Mouse (Mus musculus) MEL (cell line): ENCODE results near the gene Slc9a3r2. TPM values are rescaled to one million over a fixed set of nuclear protein-coding genes. Genes with fewer than 3 reads are reported as not detected.

Experiments
- DNase-seq: peaks from one replicate; pipeline ENCODE4 v3.0.0; 2011; ENCODE audit warnings: low read depth, low spot score
- H3K27ac ChIP-seq: 2 replicates; pipeline ENCODE4 v1.5.1; 2012; ENCODE audit warnings: low read depth, mild to moderate bottlenecking, control low read depth, low read length, moderate library complexity; ENCODE audit not compliant: control insufficient read depth
- H3K27me3 ChIP-seq, 2 experiments: fragments of 150-350 bp in 1 of 2; sonication (generic) in 1 of 2; 2 replicates each; pipeline ENCODE4 v1.6.1; 2012; ENCODE audit warnings: low read length in 2 of 2, mild to moderate bottlenecking in 2 of 2, improper control_type of control experiment in 1 of 2, moderate library complexity in 1 of 2; ENCODE audit not compliant: insufficient read depth in 2 of 2, control insufficient read depth in 1 of 2
- H3K36me3 ChIP-seq, 2 experiments: 2 replicates each; pipeline ENCODE4 v1.6.1; 2012 to 2014; ENCODE audit warnings: low read length in 2 of 2, improper control_type of control experiment in 1 of 2, inconsistent platforms in 1 of 2, mild to moderate bottlenecking in 1 of 2; ENCODE audit not compliant: insufficient read depth in 2 of 2, control insufficient read depth in 1 of 2
- H3K4me1 ChIP-seq, 2 experiments: fragments of 150-350 bp in 1 of 2; sonication (generic) in 1 of 2; 2 replicates each; pipeline ENCODE4 v1.6.1; 2012; ENCODE audit warnings: low read length in 2 of 2, improper control_type of control experiment in 1 of 2, mild to moderate bottlenecking in 1 of 2; ENCODE audit not compliant: insufficient read depth in 2 of 2, control insufficient read depth in 1 of 2
- H3K4me3 ChIP-seq, 2 experiments: fragments of 150-350 bp in 1 of 2; sonication (generic) in 1 of 2; 2 replicates each; pipeline ENCODE4 v1.5.1; 2012; ENCODE audit warnings: low read depth in 2 of 2, low read length in 2 of 2, mild to moderate bottlenecking in 2 of 2, moderate library complexity in 2 of 2, control low read depth in 1 of 2, improper control_type of control experiment in 1 of 2; ENCODE audit not compliant: control insufficient read depth in 1 of 2, insufficient read depth in 1 of 2
- H3K79me2 ChIP-seq: 2 replicates; pipeline ENCODE4 v1.6.1; 2012; ENCODE audit warnings: mild to moderate bottlenecking, low read length, moderate library complexity; ENCODE audit not compliant: control insufficient read depth, poor library complexity, insufficient read depth
- H3K9ac ChIP-seq: 2 replicates; pipeline ENCODE4 v1.6.1; 2012; ENCODE audit warnings: low read depth, mild to moderate bottlenecking, control low read depth, low read length, moderate library complexity; ENCODE audit not compliant: control insufficient read depth, poor library complexity, severe bottlenecking
- H3K9me3 ChIP-seq: fragments of 150-350 bp; sonication (generic); replicated peaks from 2 replicates; pipeline ENCODE4 v1.6.1; 2012; ENCODE audit warnings: mild to moderate bottlenecking, low read length, improper control_type of control experiment, moderate library complexity; ENCODE audit not compliant: insufficient read depth
- BHLHE40 ChIP-seq: IDR thresholded peaks from 2 replicates; pipeline ENCODE4 v1.6.1; 2012; ENCODE audit warnings: low read depth, mild to moderate bottlenecking, inconsistent platforms, low read length, improper control_type of control experiment, borderline replicate concordance
- CHD1 ChIP-seq: IDR thresholded peaks from 2 replicates; pipeline ENCODE4 v1.6.1; 2012; ENCODE audit warnings: low read depth, mild to moderate bottlenecking, inconsistent platforms, low read length, improper control_type of control experiment
- CHD2 ChIP-seq: IDR thresholded peaks from 2 replicates; pipeline ENCODE4 v1.6.1; 2011; ENCODE audit warnings: low read length, improper control_type of control experiment
- ELF1 ChIP-seq: IDR thresholded peaks from 2 replicates; pipeline ENCODE4 v1.6.1; 2014; ENCODE audit warnings: low read depth, mild to moderate bottlenecking, inconsistent platforms, low read length, improper control_type of control experiment, moderate library complexity
- EP300 ChIP-seq, 2 experiments: IDR thresholded peaks; 2 replicates each; pipeline ENCODE4 v1.6.1; 2011; ENCODE audit warnings: improper control_type of control experiment in 2 of 2, low read length in 2 of 2, low read depth in 1 of 2, mild to moderate bottlenecking in 1 of 2
- ETS1 ChIP-seq: IDR thresholded peaks from 2 replicates; pipeline ENCODE4 v1.6.1; 2012; ENCODE audit warnings: low read depth, mild to moderate bottlenecking, inconsistent platforms, low read length, improper control_type of control experiment, moderate library complexity
- GABPA ChIP-seq: IDR thresholded peaks from 2 replicates; pipeline ENCODE4 v1.6.1; 2012; ENCODE audit warnings: low read depth, mild to moderate bottlenecking, inconsistent platforms, low read length, improper control_type of control experiment, moderate library complexity
- MAZ ChIP-seq: IDR thresholded peaks from 2 replicates; pipeline ENCODE4 v1.6.1; 2012; ENCODE audit warnings: low read depth, mild to moderate bottlenecking, inconsistent platforms, low read length, improper control_type of control experiment
- MEF2A ChIP-seq: IDR thresholded peaks from 2 replicates; pipeline ENCODE4 v1.6.1; 2014; ENCODE audit warnings: low read depth, mild to moderate bottlenecking, inconsistent platforms, low read length, improper control_type of control experiment; ENCODE audit not compliant: poor library complexity, insufficient replicate concordance, severe bottlenecking; ENCODE audit errors: extremely low read depth
- MYC ChIP-seq: IDR thresholded peaks from 2 replicates; pipeline ENCODE4 v1.6.1; 2011; ENCODE audit warnings: low read depth, mild to moderate bottlenecking, low read length, improper control_type of control experiment, moderate library complexity
- NELFE ChIP-seq: IDR thresholded peaks from 2 replicates; pipeline ENCODE4 v1.6.1; 2011; ENCODE audit warnings: low read depth, low read length, improper control_type of control experiment
- NRF1 ChIP-seq: IDR thresholded peaks from 2 replicates; pipeline ENCODE4 v1.6.1; 2014; ENCODE audit warnings: low read depth, mild to moderate bottlenecking, inconsistent platforms, low read length, improper control_type of control experiment, moderate library complexity; ENCODE audit not compliant: poor library complexity, insufficient read depth, severe bottlenecking
- RCOR1 ChIP-seq: IDR thresholded peaks from 2 replicates; pipeline ENCODE4 v1.6.1; 2012; ENCODE audit warnings: low read depth, mild to moderate bottlenecking, inconsistent platforms, low read length, improper control_type of control experiment
- ZMIZ1 ChIP-seq: IDR thresholded peaks from 2 replicates; pipeline ENCODE4 v1.6.1; 2012; ENCODE audit warnings: low read depth, mild to moderate bottlenecking, inconsistent platforms, low read length, improper control_type of control experiment, moderate library complexity
- ZNF384 ChIP-seq: IDR thresholded peaks from 2 replicates; pipeline ENCODE4 v1.6.1; 2012; ENCODE audit warnings: low read depth, mild to moderate bottlenecking, inconsistent platforms, low read length, improper control_type of control experiment
- polyA plus RNA-seq, 2 experiments: library from polyadenylated mRNA; stranded (reverse) in 1 of 2; unstranded in 1 of 2; fragments of >175 nt in 1 of 2; fragments of >200 nt in 1 of 2; gene quantifications; 2 replicates each; pipeline versions ENCODE4 v1.2.1 to v1.2.4; 2012; ENCODE audit warnings: low replicate concordance in 2 of 2, low read depth in 1 of 2; ENCODE audit not compliant: insufficient read length in 2 of 2, insufficient read depth in 1 of 2, missing spikeins in 1 of 2
- total RNA-seq: library from RNA; depleted of rRNA; stranded (reverse); fragments of 300-350 nt; gene quantifications from 2 replicates; pipeline ENCODE4 v1.2.3, GENCODE M21; 2012

Gene Slc9a3r2
- total and polyA plus RNA-seq, 3 experiments: 0.96 to 3.5 TPM; not detected in 1

DNA sequence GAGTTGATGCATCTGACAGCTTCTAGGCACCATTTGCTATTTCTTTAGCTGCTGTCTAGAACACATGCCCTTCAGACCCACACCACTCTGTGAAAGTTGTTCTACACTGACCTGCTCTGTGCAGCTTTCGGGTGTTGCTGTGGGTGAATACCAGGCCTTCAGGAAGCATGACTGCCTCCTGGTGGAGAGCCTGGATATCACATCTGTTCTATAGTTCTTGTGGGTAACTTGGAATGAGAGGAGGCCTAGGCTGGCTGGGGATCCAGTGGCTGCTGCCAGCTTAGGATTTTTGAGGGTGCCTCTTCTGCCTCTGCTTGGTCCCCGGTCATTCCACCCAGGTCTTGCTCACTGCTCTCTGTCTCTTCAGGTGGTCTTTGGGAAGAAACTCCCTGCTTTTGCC lies 26.1 kb upstream of the Slc9a3r2 start (continued):
- no peak for TF ChIP-seq NRF1

DNA sequence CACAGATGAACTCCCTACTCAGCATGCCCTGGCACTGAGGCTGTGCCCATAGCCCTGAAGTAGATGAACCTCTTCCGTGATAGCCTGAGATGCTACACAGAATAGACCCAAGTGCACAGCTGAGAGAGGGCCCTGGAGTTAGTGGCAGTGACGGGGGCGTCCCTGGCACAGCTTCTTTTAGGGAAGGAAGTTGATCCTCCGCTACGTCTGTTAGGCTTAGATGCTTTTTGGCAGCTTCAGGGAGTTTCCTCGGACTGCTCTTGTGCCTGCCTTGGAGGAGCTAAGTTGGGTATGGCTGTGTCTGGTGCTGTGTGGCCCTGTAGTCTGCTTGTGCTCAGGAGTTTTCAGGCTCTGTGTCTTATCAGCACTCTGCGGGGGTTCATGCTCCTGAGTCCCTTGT lies 24.1 kb upstream of the Slc9a3r2 start:
- no peak overlapping the region for H3K27ac ChIP-seq
- DNase-seq: no peak
- H3K27me3 ChIP-seq: no peaks in the 10 kb centered on the region
- no peaks in the 10 kb centered on the region for H3K9me3 ChIP-seq
- no peak overlapping the region for H3K9ac ChIP-seq
- peaks cover 51% of the 10 kb centered on the region for H3K79me2 ChIP-seq
- H3K36me3 ChIP-seq: peaks cover 12 to 14% of the 10 kb centered on the region in 2 experiments; a peak in 3 of 4 replicates
- peaks cover 0 to 20% of the 10 kb centered on the region in 2 experiments; a peak in 3 of 4 replicates for H3K4me1 ChIP-seq
- H3K4me3 ChIP-seq: no peak overlapping the region
- TF ChIP-seq EP300 (IDR thresholded peaks at IDR 0.05; ENCODE audit: low read depth in 1 of 2, low read length in 2 of 2) (no peak), GABPA (no peak), CHD2 (no peak), ZNF384 (no peak), NELFE (no peak), MAZ (no peak), ZMIZ1 (no peak), MEF2A (no peak), BHLHE40 (no peak), MYC (no peak), CHD1 (no peak), RCOR1 (no peak)

DNA sequence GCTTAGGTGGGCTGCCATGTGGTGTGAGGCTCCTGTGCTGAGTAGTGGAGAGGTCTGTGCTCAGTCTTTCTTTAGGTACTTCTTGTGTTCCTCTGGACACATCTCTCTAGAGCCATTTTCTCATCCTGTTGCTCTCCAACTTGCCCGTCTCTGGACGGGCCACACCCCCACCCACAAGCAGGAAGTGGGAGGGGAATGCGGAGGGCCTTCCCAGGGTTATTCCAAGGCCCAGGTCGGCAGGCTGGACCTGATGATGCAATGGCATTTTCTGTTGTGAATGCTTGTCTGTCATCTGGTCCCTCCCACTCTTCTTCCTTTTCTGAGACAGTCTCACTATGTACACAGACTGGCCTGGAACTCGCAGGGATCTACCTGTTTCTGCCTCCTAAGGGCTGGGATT lies 22.0 kb upstream of the Slc9a3r2 start:
- 0 out of 2 replicates have a peak, but pooled peaks have one; percentile 17 for TF ChIP-seq ETS1
- 0 out of 2 replicates have a peak, but pooled peaks have one; percentile 29 for TF ChIP-seq ELF1
- TF ChIP-seq ZNF384: no peak
- Histone ChIP-seq H3K4me1 (peaks cover 0 to 26% of the 10 kb centered on the region in 2 experiments; a peak in 3 of 4 replicates), H3K27me3 (no peaks in the 10 kb centered on the region), H3K9ac (peak overlapping the region; percentile 31), H3K36me3 (peaks cover 3 to 14% of the 10 kb centered on the region in 2 experiments; a peak in 3 of 4 replicates), H3K79me2 (peaks cover 51% of the 10 kb centered on the region), H3K4me3 (no peak overlapping the region), H3K9me3 (no peaks in the 10 kb centered on the region), H3K27ac (peak overlapping the region; percentile 14; the same call in 1 of the 2 replicates)
- DNase-seq: no peak
